Mouse (Mus musculus): ENCODE results near the gene Fam43a. TPM values are rescaled to one million over a fixed set of nuclear protein-coding genes. Genes with fewer than 3 reads are reported as not detected.
A peak's percentile ranks its signal among the peaks of the same experiment; 100 is the strongest.

The Fam43a gene
- total and polyA plus RNA-seq, 3 experiments, result 82.1 to 121 (median 106) TPM

- TF ChIP-seq ELF1 (IDR thresholded peaks at IDR 0.05; ENCODE audit: low read depth, low read length), result peak; percentile 22; the same call in 1 of the 2 replicates
- TF ChIP-seq CHD1 (IDR thresholded peaks at IDR 0.05; ENCODE audit: low read depth, low read length), result no peak; the same call in 1 of the 2 replicates
- TF ChIP-seq MXI1 (IDR thresholded peaks at IDR 0.05; ENCODE audit: low read depth, low read length), result peak; percentile 57
- TF ChIP-seq BHLHE40 (IDR thresholded peaks at IDR 0.05; ENCODE audit: low read depth, low read length), result peak; percentile 91
- TF ChIP-seq SMC3 (IDR thresholded peaks at IDR 0.05; ENCODE audit: low read depth, low read length), result no peak; the same call in 1 of the 2 replicates
- no peak for TF ChIP-seq UBTF (IDR thresholded peaks at IDR 0.05; ENCODE audit: low read depth, low read length)
- peak; percentile 32; the same call in 1 of the 2 replicates for TF ChIP-seq POLR2A (IDR thresholded peaks at IDR 0.05; ENCODE audit: low read depth, low read length)
- peak; percentile 50 for TF ChIP-seq ZMIZ1 (IDR thresholded peaks at IDR 0.05; ENCODE audit: low read depth, low read length)
- 0 out of 2 replicates have a peak, but pooled peaks have one; percentile 15 for TF ChIP-seq KAT2A (IDR thresholded peaks at IDR 0.05; ENCODE audit: insufficient replicate concordance, low read length)
Measured at GRCm38 (mm10) chr16:30602684-30603530, 3.4 kb downstream of the Fam43a start (continued).

DNA sequence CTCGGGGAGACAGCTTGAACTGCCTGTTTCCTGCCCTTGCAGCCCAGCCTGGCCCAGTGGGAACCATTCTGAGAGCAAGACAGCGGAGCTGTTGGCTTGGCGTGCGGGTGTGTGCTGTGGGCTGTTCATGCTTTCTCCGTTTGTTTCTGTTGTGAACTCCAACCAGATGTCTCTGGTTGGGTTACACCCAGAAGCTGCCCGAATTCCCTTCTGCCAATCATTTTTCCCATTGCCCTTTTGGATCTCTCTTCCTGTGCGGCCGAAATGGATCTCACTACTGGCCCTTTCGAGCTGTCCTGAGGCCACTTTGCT lies 4.0 kb downstream of the Fam43a start:
- Histone ChIP-seq H3K9me3 (replicated peaks; ENCODE audit: low read length) (no peaks in the 10 kb centered on the region), H3K79me2 (replicated peaks; ENCODE audit: control insufficient read depth, extremely low read depth, insufficient read depth, poor library complexity, severe bottlenecking) (peaks cover 40% of the 10 kb centered on the region), H3K27ac (ENCODE audit: insufficient read depth, low read depth) (peak overlapping the region; percentile 26; the same call in 1 of the 2 replicates), H3K4me1 (ENCODE audit: control insufficient read depth in 1 of 2, insufficient read depth in 2 of 2) (peaks cover 32 to 63% of the 10 kb centered on the region in 2 experiments), H3K27me3 (replicated peaks) (no peaks in the 10 kb centered on the region), H3K4me2 (ENCODE audit: insufficient read depth, low read depth, poor library complexity, severe bottlenecking) (peak overlapping the region; percentile 77; the same call in 1 of the 2 replicates), H3K9ac (ENCODE audit: insufficient read depth, low read depth) (no peak overlapping the region; the same call in 1 of the 2 replicates), H3K36me3 (replicated peaks in 1 of 2; ENCODE audit: control insufficient read depth in 1 of 2, insufficient read depth in 1 of 2, low read length in 1 of 2) (peaks cover 14 to 34% of the 10 kb centered on the region in 2 experiments), H3K4me3 (replicated peaks in 1 of 3; ENCODE audit: low read depth in 2 of 3, low read length in 2 of 3, poor library complexity in 1 of 3) (peak overlapping the region in 1 of 3 experiments; percentile 70)
- in situ Hi-C loops (cut with MboI; ENCODE audit: low pct_ligation_motif_present, low pct_unique_long_range_greater_than_20kb, low sequenced_read_pairs) (loop anchor here (5.0 to 10.0 kb wide), 2 partner anchors 34 to 71 kb away; no protein-coding TSS in a partner anchor), dilution Hi-C loops (cut with MboI; ENCODE audit: extremely low pct_ligation_motif_present, extremely low pct_unique_long_range_greater_than_20kb, low sequenced_read_pairs) (no loop called here)
- TF ChIP-seq JUN (IDR thresholded peaks at IDR 0.05; ENCODE audit: insufficient read depth, low read depth, low read length) (no peak), UBTF (IDR thresholded peaks at IDR 0.05; ENCODE audit: low read depth, low read length) (no peak), POLR2AphosphoS2 (IDR thresholded peaks at IDR 0.05; ENCODE audit: low read depth, low read length) (peak; percentile 62; the same call in 1 of the 2 replicates), TCF12 (IDR thresholded peaks at IDR 0.05; ENCODE audit: low read depth, low read length) (peak; percentile 32; the same call in 1 of the 2 replicates)
- DNase-seq (ENCODE audit: extremely low read depth), result no peak

DNA sequence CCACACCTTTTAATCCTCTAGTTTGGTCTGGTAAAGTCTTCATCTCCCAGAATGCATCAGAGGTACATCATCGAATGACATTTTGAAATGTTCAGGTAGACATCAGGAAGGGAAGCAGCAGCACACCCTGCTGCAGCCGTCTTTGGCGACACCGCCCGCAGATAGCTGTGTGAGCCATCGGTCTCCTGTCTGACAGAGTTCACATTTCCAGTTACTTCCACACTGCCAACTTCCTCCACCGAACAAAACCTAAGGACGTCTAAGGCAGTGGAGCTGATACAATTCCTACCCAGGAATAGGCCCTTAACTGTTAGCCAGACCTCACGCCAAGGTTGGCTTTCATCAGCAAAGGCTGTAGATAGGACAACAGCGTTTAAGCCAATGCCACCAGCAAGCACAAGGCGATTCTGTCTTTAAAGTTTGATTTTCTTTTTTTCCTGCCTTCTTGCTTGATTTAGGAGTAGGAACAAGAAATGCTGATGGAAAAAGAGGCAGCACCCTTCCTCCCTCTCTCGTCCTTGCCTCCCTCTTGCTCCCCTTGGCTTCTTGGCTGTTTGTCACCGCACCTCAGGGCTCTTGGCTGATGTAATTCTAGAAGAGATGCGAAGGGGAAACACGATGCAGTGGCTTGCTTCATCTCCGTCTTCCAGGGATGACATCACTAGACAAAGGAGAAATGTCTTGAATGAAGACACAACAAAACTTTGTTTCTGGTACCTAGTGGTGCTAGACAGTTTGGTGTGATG lies 4.7 kb downstream of the Fam43a start:
- Histone ChIP-seq H3K79me2 (replicated peaks; ENCODE audit: control insufficient read depth, extremely low read depth, insufficient read depth, poor library complexity, severe bottlenecking) (peaks cover 38% of the 10 kb centered on the region), H3K36me3 (replicated peaks in 1 of 2; ENCODE audit: control insufficient read depth in 1 of 2, insufficient read depth in 1 of 2, low read length in 1 of 2) (peaks cover 14 to 34% of the 10 kb centered on the region in 2 experiments), H3K27ac (ENCODE audit: insufficient read depth, low read depth) (peak overlapping the region; percentile 90), H3K9ac (ENCODE audit: insufficient read depth, low read depth) (peak overlapping the region; percentile 37), H3K4me1 (ENCODE audit: control insufficient read depth in 1 of 2, insufficient read depth in 2 of 2) (peaks cover 33 to 65% of the 10 kb centered on the region in 2 experiments), H3K4me3 (replicated peaks in 1 of 3; ENCODE audit: low read depth in 2 of 3, low read length in 2 of 3, poor library complexity in 1 of 3) (peak overlapping the region in 2 of 3 experiments; percentile 36 to 39), H3K27me3 (replicated peaks) (no peaks in the 10 kb centered on the region), H3K9me3 (replicated peaks; ENCODE audit: low read length) (no peaks in the 10 kb centered on the region), H3K4me2 (ENCODE audit: insufficient read depth, low read depth, poor library complexity, severe bottlenecking) (peak overlapping the region; percentile 11; the same call in 1 of the 2 replicates)
- in situ Hi-C loops (cut with MboI; ENCODE audit: low pct_ligation_motif_present, low pct_unique_long_range_greater_than_20kb, low sequenced_read_pairs) (loop anchor here (5.0 to 10.0 kb wide), 2 partner anchors 33 to 71 kb away; no protein-coding TSS in a partner anchor), dilution Hi-C loops (cut with MboI; ENCODE audit: extremely low pct_ligation_motif_present, extremely low pct_unique_long_range_greater_than_20kb, low sequenced_read_pairs) (no loop called here)
- DNase-seq (ENCODE audit: extremely low read depth), result peak; percentile 84
- no peak for TF ChIP-seq PAX5 (IDR thresholded peaks at IDR 0.05; ENCODE audit: low read length)
- TF ChIP-seq MEF2A (IDR thresholded peaks at IDR 0.05; ENCODE audit: borderline replicate concordance, low read depth, low read length), result no peak; the same call in none of the 2 replicates
- 0 out of 2 replicates have a peak, but pooled peaks have one; percentile 9 for TF ChIP-seq TCF12 (IDR thresholded peaks at IDR 0.05; ENCODE audit: low read depth, low read length)
- 0 out of 2 replicates have a peak, but pooled peaks have one; percentile 41 for TF ChIP-seq MAZ (IDR thresholded peaks at IDR 0.05; ENCODE audit: low read depth, low read length)
- TF ChIP-seq MAX (IDR thresholded peaks at IDR 0.05; ENCODE audit: low read length), result peak; percentile 74; the same call in 1 of the 2 replicates
- TF ChIP-seq E2F4 (IDR thresholded peaks at IDR 0.05; ENCODE audit: insufficient replicate concordance, low read depth, low read length), result no peak
- no peak for TF ChIP-seq MAFK (IDR thresholded peaks at IDR 0.05; ENCODE audit: insufficient replicate concordance, low read length)
- TF ChIP-seq NRF1 (IDR thresholded peaks at IDR 0.05; ENCODE audit: low read depth, low read length), result no peak
- TF ChIP-seq RCOR1 (conservative IDR thresholded peaks at IDR 0.05; ENCODE audit: low read depth, low read length), result peak; percentile 41
- peak; percentile 45 for TF ChIP-seq CHD2 (IDR thresholded peaks at IDR 0.05; ENCODE audit: low read length)
- peak; percentile 71; the same call in 1 of the 2 replicates for TF ChIP-seq CHD1 (IDR thresholded peaks at IDR 0.05; ENCODE audit: low read depth, low read length)
- TF ChIP-seq BHLHE40 (IDR thresholded peaks at IDR 0.05; ENCODE audit: low read depth, low read length), result 0 out of 2 replicates have a peak, but pooled peaks have one; percentile 31
- peak; percentile 66; the same call in 1 of the 2 replicates for TF ChIP-seq ZMIZ1 (IDR thresholded peaks at IDR 0.05; ENCODE audit: low read depth, low read length)
- peak; percentile 21 for TF ChIP-seq JUN (IDR thresholded peaks at IDR 0.05; ENCODE audit: insufficient read depth, low read depth, low read length)
- peak; percentile 40 for TF ChIP-seq EP300 (IDR thresholded peaks at IDR 0.05; ENCODE audit: low read length)
- no peak; the same call in none of the 2 replicates for TF ChIP-seq RAD21 (IDR thresholded peaks at IDR 0.05; ENCODE audit: low read depth, low read length)
- no peak for TF ChIP-seq ZKSCAN1 (IDR thresholded peaks at IDR 0.05; ENCODE audit: borderline replicate concordance, low read depth, low read length)

All from CH12.LX (cell line).